Mouse (Mus musculus) ES-E14 (cell line): ENCODE measurements around the gene Dpf2.

Experiments used
- MAFK ChIP-seq: IDR thresholded peaks from 2 replicates; pipeline ENCODE4 v1.6.1; 2014; ENCODE audit warnings: mild to moderate bottlenecking, low read depth, low read length, inconsistent platforms; ENCODE audit not compliant: insufficient read depth
- ZC3H11A ChIP-seq: IDR thresholded peaks from 2 replicates; pipeline ENCODE4 v1.6.1; 2012; ENCODE audit warnings: low read depth, mild to moderate bottlenecking, inconsistent platforms, low read length, borderline replicate concordance
- ZNF384 ChIP-seq: IDR thresholded peaks from 2 replicates; pipeline ENCODE4 v1.6.1; 2012; ENCODE audit warnings: low read depth, low read length, inconsistent platforms

- TF ChIP-seq ZNF384 (no peak), ZC3H11A (no peak), MAFK (no peak)
Observed at GRCm38 (mm10) chr19:5879735-5880134, 33.1 kb downstream of the Dpf2 start.
